Mouse (Mus musculus): Measurements from ENCODE around the gene Abcb9.
"Not testable (repeated sequence)": the region's sequence is repeated elsewhere in the genome, so short reads cannot be mapped to it uniquely, and the experiment has no call there.

Abcb9 gene

DNA sequence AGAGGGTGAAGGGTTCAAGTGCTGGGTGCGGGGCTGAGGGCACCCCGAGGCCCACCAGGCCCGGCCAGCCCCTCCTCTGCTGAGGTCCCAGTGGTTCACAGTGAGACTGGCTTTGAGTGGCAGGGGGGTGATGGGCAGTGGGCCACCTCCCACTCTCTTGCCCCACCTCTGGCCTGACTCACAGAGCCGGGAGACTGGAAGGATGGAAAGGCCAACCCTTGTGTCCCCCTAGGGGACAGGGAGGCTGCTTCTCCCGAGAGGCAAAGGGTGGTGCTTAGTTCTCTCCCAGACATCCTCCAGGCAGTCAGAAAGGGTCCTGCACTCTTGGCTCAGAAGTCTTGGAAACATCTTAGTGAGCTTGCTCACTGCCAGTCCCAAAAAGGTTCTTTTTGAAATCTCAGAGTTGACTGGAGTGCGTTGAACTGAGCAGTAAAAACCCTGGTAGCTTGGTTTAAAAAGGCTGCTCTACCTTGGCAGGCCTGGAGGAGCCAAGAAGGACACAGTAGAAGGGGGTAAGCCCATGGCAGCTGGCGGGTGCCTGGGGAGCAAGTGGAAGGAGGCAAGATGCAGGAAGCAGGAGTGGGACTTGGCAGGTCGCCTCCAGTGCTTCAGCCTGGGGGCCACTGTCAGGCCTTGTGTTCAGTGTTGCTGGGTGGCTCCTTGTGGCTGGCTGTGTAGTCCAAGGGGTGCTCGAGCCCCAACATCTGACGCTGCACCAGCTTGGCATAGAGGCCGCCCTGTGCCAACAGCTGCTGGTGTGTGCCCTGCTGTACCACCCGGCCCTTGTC, 33.4 kb downstream of the Abcb9 start:
- peak; percentile 50 for DNase-seq (ENCODE audit: low read depth, low spot score)

DNA sequence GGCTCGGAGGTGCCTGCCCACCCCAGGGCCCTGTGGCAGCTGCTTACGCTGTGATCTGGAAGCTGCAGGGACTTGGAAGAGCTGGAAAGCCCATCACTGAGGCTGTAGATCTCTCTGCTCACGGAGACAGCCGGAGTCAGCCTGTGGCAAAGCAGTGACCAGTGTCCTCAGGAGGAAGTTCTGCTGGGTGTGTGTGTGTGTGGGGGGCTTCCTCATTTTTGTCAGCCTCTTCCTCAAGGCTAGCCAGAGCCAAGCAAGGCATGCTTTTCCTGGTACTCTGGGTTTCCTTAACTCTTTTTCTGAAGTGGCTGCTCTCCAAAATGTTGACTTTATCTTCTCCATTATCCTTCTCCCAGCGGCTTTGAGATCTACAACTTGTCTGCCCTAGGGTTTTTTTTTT, 35.9 kb downstream of the Abcb9 start:
- DNase-seq (ENCODE audit: low read depth, low spot score): no peak

DNA sequence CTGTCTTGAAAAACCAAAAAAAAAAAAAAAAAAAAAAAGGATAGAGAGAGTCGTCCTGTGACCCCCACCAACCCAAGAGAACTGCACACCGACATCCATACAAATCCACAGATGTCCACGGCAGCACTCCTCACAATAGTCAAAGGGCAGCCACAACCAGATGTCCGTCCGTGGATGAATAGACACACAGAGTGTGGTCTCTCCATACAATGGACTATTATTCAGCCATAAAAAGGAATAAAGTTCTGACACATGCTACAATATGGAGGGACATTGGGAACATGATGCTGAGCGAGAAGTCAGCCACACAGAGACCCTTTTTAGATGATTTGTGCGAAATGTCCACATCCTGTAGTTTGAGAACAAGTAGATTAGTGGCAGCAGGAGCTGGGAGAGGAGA, 36.8 kb downstream of the Abcb9 start:
- DNase-seq (ENCODE audit: low read depth, low spot score): no peak

DNA sequence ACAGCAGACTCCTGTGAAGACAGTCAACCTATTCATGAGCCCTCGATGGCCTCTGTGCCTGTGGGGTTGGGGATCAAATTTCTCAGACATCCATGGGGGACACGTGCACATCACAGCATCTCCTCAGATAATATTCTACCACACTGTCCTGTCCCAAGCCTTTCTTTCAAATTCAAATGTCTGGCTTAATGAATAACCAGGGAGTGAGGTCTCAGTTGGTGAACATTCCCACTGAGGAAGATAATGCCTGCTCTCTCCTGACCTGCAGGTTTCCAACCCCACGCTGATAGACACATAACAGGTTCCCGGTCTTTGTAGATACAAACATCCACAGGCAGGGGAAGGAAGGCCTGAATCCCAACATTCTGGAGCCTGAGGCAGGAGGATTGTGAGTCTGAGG, 38.6 kb downstream of the Abcb9 start:
- no peak for DNase-seq (ENCODE audit: low read depth, low spot score)

DNA sequence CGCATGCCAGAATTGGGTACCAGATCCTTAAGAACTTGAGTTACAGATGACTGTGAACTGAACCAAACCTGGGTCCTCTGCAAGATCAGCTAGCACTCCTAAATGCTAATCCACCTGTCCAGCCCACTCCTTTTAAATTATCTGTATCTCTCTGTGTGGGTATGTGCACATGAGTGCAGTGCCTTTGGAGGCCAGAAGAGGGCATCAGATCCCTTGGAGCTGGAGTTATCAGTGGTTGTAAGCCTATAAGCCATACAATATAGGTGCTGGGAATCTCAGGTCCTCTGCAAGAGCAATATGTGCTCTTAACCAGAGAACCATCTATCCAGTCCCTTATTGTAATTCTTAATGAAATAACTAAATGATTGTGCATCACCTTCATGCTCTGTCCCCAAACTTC, 39.4 kb downstream of the Abcb9 start:
- DNase-seq (ENCODE audit: low read depth, low spot score): no peak

DNA sequence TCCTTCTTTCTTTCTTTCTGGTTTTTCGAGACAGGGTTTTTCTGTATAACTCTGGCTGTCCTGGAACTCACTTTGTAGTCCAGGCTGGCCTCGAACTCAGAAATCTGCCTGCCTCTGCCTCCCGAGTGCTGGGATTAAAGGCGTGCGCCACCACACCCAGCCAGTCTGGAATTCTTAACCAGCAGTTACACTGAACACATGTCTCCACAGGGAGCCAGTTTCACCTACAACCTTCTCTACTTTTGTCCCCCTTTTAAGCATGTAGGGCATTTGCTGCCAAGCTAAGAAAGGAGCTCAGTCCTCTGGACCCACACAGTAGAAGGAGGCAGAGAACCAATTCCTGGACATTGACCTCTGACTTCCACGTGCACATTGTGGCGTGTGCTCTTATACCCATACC, 43.0 kb downstream of the Abcb9 start:
- not testable (repeated sequence) for DNase-seq (ENCODE audit: low read depth, low spot score)

DNA sequence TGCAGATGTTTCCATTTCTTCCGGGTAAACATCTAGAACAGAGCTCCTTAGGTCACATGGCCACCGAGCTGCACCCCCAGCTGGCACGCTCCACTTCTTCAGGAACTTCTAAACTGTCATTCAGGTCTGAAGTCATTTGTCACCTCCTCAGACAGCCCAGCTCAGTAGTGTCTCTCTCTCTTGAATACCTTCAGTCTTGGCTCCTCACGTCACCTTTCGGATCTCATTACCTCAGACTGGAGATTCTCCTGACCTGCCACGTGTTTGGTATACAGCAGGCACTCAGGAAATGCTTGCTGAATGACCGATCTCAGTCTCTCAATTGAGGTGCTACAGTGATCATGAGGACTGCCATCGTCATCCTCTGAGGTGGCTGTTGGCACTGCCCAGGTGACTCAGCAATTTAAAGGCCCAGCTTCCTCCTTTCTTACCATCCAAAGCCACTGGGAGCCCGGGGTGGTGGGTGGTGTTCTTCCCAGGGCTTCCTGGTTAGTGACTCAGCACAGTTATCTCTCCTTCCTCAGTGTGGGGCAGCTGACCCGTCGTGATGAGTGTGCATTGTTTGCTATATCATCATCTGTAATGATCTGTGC, 43.6 kb downstream of the Abcb9 start:
- DNase-seq (ENCODE audit: low read depth, low spot score): peak; percentile 87

DNA sequence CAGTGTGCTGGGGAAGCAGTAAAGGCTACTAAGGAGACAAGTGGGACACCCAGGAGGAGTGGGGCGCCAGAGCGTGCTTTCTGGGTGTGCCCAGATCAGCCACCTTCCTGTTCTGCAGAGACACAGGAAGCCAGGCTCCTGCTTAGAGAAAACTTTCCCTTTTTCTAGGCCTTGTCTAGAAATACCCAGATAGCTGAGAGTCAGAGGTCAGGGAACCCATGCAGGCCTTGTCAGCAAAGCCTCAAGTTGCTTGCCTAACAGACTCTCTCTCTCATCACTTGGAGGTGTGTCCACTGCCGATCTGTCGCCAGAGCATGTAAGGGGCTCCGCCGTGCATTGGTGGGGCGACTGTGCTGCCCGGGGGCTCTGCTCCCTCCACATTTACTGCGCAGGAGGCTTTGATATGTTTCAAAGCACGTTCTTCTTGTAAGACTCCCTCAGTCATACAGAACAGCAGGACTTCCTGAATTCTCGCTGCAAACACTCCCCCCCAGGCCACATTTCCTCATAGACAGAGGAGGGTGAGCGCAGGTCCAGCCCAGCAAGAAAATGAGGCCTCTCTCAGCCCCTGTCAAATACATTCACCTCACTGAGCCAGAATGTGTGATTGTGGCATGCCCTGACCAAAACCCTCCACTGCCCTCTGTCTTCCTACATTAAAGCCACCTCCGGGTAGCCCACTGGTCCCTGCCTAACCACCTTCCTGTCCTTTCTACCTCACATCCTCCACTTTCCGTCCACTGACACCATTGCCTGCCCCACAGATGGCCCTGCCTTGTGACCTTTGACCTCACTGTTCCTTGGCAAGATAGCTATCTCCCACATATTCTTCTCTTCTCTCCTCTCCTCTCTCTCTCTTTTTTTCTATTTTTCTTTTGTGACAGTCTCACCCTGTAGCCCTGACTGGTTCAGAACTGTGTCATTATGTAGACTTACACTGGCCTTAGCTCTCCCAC, 45.2 kb downstream of the Abcb9 start:
- DNase-seq (ENCODE audit: low read depth, low spot score): no peak

DNA sequence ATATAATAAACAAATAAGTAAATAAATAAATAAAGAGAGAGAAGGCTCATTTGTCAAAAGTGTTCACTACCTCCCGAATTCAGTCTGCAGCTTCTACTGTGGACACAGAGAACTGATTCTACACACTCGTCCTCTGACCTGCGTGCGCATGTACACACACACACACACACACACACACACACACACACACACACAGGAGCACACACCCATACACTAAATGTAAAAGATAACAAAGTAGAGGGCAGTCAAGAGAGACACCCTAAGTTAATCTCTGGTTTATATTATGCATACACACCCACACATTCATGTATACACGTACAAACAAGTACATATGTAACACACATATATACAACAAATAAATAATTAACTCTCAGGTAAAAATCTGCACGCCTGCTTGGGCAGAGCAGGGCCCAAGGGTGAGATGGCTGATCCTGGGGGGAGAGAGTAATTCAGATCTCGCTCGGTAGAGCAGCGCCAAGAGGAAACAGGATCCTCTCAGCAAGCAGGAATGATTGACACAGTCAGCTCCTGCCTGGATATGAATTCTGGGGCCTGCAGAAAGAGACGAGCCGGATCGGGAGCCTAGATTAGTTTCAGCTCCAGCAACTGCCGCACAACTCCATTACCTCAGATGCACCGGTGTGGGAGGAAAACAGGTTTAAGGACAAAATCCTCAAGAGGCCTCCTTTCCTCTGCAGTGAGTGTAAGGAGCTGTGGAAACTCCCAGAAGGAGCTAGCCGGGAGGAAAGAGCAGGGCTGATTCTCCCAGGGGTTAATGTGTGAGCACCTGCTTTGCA, 46.2 kb downstream of the Abcb9 start:
- DNase-seq (ENCODE audit: low read depth, low spot score): no peak

DNA sequence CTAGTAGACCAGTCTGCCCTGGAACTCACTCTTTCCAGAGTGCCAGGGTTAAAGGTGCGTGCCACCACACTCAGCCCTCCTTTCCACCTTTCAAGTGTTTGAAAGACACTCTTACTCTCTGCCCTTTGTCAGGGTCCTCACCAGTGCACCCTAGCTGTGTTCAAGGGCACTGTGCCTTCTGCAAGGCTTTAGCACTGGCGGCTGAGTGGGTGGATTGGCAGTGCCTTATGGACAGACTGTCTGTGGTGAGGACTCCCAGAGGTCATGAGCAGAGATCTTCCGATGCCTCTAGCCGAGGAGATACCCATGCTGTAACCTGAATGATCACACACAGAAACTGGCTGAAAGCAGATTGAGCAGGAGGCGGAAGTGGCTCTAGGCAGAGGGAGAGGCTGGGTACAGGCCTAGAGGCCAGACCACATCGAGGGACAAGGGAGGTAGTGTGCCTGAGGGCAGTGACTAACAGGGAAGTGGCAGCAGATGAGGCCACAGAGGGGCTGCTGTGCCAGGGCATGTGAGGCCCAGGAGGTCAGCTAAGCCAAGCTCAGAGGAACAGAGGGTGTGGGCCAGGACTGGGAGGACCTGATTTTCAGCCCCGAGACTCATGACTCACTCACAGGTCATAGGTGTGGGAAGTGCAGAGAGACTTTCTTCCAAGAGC, 48.7 kb downstream of the Abcb9 start:
- DNase-seq (ENCODE audit: low read depth, low spot score): peak; percentile 98

DNA sequence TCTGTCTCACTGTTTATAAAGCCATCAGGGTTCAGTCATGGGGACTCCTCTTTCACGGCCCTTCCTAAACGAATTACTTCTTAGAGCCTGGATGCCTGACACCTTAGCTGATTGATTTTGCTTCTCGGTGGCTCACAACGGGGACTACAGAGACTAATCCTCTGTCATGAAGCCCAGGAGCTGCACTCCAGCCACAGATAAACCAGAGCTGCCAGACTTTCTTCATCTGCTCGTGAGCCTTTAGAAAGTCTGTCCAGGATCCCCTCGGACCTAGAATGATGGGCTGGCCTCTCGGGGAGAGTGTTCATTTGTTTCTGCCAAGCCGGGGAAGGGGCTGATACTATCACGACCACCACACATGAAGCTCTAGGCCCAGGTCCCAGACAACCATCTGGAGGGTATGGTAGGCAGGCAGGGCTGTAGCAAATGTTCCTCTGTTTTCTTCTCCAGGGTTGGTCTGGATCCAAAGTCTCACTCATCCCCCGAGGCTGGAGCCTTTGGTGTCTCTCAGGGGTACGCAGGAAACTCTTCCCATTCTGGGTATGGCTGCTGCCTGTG, 50.1 kb downstream of the Abcb9 start:
- DNase-seq (ENCODE audit: low read depth, low spot score): no peak

DNA sequence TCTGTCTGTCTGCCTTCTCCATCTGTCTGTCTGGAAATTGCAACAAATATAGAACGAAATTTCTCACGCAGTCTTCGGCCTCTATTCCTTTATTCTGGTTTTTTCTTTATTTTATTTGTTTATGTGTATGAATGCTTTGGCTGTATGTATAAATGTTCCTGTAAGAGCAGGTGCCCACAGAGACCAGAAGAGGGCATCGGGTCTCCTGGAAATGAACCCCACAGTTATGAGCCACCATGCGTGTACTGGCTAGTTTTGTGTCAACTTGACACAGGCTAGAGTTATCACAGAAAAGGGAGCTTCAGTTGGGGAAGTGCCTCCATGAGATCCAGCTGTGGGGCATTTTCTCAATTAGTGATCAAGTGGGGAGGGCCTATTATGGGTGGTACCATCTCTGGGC, 51.6 kb downstream of the Abcb9 start:
- DNase-seq (ENCODE audit: low read depth, low spot score): no peak

DNA sequence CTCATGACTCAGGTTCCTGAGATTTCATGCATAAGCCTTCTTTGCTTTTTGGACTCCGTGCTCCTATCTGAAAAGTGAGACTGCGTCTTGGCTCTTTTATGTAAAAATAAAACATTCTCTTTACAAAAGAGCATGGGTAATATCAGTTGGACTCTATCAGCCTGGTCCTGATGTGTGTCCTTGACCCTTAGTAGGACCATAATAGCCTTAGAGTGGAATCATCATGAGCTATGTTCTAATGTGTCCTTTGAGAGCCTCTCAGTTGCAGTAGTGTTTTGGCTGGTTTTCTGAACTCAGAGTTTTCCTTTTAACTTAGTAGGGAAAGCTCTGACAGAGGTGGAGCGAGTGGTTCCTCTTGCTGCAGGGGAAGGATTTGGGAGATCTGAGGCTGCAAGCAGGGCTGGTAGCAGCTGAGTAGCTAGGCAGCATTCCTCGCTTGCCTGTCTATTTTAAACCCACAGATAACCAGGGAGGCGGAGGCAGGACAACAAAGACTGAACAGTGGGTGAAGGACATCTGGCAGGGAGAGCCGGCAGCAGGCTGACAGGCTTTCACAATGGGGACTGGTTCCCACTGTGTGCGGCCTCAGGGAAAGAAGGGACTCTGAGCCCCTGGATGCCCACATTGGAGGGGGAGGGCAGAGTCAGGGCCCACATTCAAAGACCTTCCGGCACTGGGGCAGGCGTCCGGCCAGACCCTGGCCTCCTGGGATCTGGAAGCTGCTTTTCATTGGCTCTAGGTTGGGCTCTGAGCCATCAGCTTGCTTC, 52.2 kb downstream of the Abcb9 start:
- peak; percentile 59 for DNase-seq (ENCODE audit: low read depth, low spot score)

DNA sequence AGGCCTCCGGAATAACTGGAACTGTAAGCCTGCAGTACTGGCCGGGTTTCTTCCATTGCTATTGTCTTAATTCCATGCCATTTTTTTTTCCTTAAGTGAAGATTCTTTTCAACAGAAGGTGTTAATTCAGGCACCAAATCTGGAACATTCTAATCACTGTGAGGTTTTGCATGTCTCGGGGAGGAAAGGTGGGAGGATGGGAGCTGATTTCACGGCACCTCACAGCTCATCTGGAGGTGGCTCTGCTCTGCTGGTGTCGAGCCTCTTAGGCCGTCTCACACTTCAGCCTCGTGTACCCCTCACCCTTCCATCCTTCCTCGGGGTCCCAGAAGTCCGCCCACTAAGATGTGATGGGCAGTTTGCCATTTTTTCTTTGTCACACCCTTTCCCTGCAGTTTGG, 54.5 kb downstream of the Abcb9 start:
- DNase-seq (ENCODE audit: low read depth, low spot score): no peak

DNA sequence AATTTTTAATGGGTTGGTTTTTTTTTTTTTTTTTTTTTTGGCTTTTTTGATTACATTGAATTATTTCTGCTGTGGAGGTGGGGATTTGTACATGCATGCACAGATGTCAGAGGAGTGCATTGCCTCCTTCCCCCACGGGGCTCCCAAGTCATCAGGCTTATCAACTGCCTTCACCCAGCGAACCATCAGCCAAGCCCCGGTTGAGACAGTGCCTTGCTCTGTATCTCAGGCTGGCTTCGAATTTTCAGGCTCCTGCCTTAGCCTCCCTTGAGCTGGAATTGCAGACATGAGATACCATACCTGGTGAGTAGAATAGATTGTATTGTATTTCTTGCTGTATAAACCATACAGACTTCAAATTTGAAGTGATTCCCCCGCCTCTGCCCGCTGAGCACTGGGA, 56.0 kb downstream of the Abcb9 start:
- DNase-seq (ENCODE audit: low read depth, low spot score): no peak

DNA sequence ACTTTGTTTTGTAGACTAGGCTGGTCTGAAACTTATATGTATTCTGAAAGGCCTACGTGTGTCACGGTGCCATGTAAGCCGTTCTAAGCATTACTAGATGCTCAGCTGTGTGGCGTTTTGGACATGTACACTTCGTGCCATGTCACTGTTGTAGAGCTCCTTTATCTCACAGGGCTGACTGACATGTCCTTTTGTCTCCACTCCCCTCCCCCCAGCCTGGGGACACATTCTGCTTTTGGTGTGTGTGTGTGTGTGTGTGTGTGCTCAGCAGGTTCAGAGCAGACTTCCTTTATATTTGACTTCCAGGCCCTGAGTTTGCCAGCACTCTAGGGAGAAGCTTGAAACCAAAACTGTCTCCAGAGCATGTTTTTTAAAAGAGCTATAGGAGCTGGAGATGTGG, 58.8 kb downstream of the Abcb9 start:
- DNase-seq (ENCODE audit: low read depth, low spot score): no peak

DNA sequence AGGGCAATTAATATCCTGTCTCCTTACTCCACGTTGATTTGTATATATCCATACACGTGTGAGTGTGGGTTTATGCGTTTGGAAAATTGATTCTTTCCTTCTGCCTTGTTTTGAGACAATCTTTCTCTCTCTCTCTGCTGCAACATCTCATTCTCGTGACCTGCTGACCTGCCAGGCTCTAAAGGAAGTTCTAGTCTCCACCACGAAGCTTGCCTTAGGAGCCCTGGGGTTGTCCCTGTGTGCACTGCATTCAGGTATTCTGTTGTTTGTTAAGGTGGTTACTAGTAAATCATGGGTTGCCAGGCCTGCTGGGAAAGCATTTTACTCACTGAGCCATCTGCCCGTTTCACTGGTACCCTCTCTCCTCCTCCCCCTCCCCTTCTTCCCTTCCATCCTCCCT, 59.3 kb downstream of the Abcb9 start:
- DNase-seq (ENCODE audit: low read depth, low spot score): no peak

DNA sequence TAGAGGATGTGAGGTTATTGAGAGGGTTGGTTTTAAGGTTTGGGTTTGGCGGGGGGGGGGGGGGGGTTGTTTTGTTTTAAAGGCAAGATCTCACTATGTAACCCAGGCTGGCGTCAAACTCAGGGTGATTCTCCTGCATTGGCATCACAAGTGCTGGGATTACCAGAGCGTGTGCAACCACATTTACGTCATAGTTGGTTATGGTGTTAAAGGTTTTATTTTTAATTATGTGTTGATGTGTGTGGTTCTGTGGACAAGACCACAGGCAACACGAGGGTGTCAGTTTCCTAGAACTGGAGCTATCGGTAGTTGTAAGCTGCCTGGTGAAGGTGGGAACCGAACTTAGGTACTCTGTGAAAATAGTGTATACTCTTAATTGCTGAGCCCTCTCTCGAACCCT, 59.8 kb downstream of the Abcb9 start:
- no peak for DNase-seq (ENCODE audit: low read depth, low spot score)

DNA sequence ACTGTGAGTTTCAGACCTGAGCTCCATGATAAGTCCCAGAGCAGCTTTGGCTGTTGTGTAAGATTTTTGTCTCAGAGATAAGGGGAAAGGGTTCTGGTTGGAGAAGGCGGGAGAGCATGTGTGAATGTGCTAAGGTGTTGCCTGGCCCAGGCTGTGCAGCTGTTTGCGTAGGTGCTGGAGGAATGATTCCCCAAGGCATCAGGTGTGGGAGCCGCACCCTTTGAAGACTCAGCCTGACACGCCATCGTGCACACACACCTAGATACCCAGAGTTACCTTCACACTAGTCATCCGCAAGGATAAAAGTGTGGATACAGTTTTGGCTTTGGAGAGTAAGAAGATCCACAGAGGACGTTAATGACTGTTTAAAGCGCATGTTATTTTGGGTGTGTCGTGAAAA, 60.2 kb downstream of the Abcb9 start:
- DNase-seq (ENCODE audit: low read depth, low spot score): no peak

DNA sequence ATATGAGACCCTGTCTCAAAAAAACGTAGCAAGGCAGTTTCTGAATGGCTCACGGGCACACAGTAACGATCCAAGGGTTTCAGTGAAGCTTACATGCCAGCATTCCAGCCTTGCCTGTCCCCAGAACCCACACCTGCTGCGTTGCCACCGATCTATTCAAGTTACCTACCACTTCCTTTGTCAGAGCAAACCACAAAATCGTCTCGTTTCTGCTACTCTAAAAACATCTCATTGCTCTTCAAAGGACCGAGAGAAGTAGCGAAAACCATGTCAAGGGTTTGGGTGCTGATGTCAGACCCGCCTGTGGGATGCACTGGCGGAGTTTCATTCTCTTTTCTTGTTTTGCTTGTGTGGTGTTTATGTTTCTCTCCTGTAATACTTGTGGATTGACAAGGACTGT, 61.1 kb downstream of the Abcb9 start:
- no peak for DNase-seq (ENCODE audit: low read depth, low spot score)
